In genomic region chr14:30629839-30630238, GRCm38 (mm10) we compare ENCODE assay signal across 14 mouse cellular contexts.
"Had no signal": no experiment of that assay in that cellular context is flagged by ENCODE, and none has a peak within 500 bp of the region (broad histone marks: within the 10 kb centered on the region; RNA-seq: fewer than 3 reads in every experiment).

No protein-coding gene starts in this region.

- H3K4me2 ChIP-seq: limb, embryonic 13.5 days; liver, embryonic 12.5 days; midbrain, embryonic 12.5 days; neural tube, embryonic 15.5 days had no signal

- DNase-seq: kidney, adult 11 months; kidney, adult 9 months; kidney, postnatal 36 days; layer of hippocampus, adult 9-11 months; lung, adult 2 months; lung, postnatal 4 days; right cerebral cortex, adult 18-20 months; right cerebral cortex, postnatal 25 days; thymus, postnatal 4 days had no signal

- H3K36me3 ChIP-seq: limb, embryonic 13.5 days; liver, embryonic 12.5 days; midbrain, embryonic 12.5 days; neural tube, embryonic 15.5 days had no signal

- H3K9me3 ChIP-seq: limb, embryonic 13.5 days; liver, embryonic 12.5 days; midbrain, embryonic 12.5 days; neural tube, embryonic 15.5 days had no signal

- H3K4me3 ChIP-seq: limb, embryonic 13.5 days; liver, embryonic 12.5 days; midbrain, embryonic 12.5 days; myocyte; neural tube, embryonic 15.5 days had no signal

- H3K9ac ChIP-seq: liver, embryonic 12.5 days; midbrain, embryonic 12.5 days; neural tube, embryonic 15.5 days had no signal

- H3K27ac ChIP-seq: limb, embryonic 13.5 days; midbrain, embryonic 12.5 days; neural tube, embryonic 15.5 days had no signal

- ATAC-seq: liver, embryonic 12.5 days had no signal

- H3K27me3 ChIP-seq: limb, embryonic 13.5 days; liver, embryonic 12.5 days had no signal
